Mouse (Mus musculus): ENCODE results near the gene Fads6.

The Fads6 gene

DNA sequence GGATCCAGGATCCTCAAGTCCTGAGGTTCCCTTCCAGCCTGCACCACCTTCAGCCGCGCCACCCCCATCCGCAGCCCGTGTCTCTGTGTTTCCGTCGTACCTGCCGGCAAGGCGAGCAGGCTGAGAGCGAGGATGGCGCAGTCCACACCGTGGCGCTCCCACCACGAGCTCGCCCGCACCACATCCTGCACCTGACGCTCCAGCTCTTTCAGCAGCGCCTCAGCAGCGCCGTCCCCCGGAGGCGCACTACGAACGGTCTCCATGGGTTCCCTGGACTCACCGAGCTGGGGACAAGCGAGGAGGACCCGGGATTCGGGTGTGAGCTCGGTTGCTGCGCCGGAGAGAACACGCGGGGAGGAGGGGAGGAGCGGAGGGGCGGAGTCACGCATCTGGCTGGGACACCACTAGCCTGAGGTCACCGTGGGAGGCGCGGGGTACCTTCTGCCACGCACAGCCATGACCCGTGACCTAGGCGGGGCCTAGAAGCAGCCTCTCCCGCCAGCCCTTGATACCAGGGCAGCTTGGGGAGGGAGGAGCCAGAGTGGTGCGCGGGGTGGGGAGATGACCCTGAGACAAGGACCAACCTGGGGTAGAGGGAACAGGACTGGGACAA, at the start of gene Fads6:
Fads6 (minus strand) TSS at position 450 of the 613 bp plus-strand sequence.
- peak; percentile 72 for DNase-seq

GRCm38 (mm10) chr11:115345515-115345914, 48.1 kb upstream of the Fads6 start:
- DNase-seq = no peak

GRCm38 (mm10) chr11:115344967-115345366, 47.5 kb upstream of the Fads6 start:
- DNase-seq = no peak

GRCm38 (mm10) chr11:115341866-115342265, 44.4 kb upstream of the Fads6 start:
- DNase-seq = no peak

- no peak for DNase-seq
These were observed 43.8 kb upstream of the Fads6 start for GRCm38 (mm10) chr11:115341246-115341645.

DNA sequence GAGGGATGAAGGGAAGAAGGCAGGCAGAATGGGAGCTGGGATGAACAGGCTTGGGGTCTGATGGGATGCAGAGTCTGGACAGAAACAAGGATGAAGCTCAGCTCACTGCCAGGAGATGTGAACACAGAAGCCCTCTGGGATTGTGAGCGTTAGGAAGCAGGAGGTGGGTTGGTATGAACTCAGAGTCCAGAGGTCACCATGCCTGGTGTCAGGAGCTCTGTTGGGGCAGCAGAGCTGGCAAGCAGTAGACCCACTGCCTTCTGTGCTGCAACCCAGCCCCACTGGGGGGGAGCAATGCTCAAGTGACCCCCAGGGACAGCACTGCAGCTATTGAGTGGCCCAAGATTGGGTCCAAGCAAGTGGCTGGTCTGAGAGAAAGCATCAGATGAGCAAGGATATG, 40.4 kb upstream of the Fads6 start:
- DNase-seq = no peak

- DNase-seq = no peak
These were observed 39.9 kb upstream of the Fads6 start for GRCm38 (mm10) chr11:115337350-115337749.

GRCm38 (mm10) chr11:115336115-115336514, 38.7 kb upstream of the Fads6 start:
- DNase-seq = peak; percentile 48

DNA sequence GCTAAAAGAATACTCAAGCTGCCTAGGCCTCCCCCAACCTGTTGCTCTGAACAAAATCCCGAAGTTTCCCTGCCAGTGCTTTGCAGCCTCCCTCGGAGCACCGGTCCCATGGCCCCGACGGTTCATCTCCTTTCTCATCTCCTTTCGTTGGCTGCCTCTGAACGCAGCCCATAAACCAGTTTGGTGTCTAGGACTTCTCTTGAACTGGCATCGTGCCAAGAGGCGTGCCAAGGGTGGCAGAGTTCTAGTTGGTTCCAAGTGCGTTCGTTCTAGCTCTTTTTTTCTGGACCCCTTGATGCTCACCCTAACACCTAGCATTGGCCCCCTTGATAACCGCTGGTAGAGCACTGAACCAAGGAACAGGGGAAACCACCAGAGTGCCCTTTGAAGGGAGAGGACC, 37.8 kb upstream of the Fads6 start:
- peak; percentile 39 for DNase-seq

- DNase-seq = no peak
These were observed 37.1 kb upstream of the Fads6 start, which contains the start of gene Otop3 for GRCm38 (mm10) chr11:115334531-115334930. Otop3 (plus strand) TSS chr11:115334731.

DNA sequence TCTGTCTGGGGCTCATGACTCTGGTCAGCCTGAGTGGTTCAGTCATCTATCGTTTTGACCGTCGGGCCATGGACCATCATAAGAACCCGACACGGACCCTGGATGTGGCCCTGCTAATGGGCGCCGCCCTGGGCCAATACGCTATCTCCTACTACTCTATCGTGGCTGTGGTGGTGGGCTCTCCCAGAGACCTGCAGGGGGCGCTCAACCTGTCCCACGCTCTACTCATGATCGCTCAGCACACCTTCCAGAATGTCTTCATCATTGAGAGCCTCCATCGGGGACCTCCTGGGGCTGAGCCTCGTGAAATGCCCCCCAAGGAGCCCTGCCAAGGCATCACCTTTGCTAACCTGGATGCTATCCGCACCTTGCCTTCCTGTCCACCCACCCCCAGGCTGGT, 31.9 kb upstream of the Fads6 start:
- DNase-seq = no peak

GRCm38 (mm10) chr11:115326730-115327129, 29.3 kb upstream of the Fads6 start:
- no peak for DNase-seq

- no peak for DNase-seq
These were observed 25.9 kb upstream of the Fads6 start for GRCm38 (mm10) chr11:115323354-115323753.

- DNase-seq = peak; percentile 75
These were observed 24.6 kb upstream of the Fads6 start, which contains the start of gene Ush1g for GRCm38 (mm10) chr11:115321906-115322693. Ush1g (minus strand) TSS chr11:115322041.

DNA sequence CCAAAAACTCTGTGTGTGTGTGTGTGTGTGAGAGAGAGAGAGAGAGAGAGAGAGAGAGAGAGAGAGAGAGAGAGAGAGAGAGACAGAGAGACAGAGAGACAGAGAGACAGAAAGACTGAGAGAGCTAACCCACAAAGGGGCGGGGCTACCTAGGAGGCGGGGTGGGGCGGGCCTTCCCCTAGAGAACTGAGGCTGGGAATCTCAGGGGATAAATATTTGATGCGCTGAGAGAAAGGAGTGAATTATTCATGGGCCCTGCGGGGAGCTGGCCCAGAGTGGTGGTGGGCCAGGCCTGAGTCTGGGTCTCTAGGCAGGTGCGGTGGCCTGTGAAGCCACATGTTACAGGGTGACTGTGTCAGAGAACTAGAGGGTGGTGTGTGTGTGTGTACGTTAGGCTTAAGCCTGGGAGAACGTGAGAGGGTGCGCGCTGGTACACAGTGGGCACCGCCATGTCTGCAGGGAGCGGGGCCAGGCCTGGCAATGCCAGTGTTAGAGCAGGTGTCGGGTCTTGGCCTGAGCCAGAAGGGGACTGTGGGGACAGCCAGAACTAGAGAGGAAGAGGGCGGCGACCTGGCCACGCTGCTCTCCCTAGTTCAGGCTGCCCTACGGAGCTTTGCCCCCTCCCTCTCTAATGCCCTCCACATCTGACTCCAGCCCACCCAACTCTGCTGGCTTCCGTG, 22.4 kb upstream of the Fads6 start:
- DNase-seq = no peak

DNA sequence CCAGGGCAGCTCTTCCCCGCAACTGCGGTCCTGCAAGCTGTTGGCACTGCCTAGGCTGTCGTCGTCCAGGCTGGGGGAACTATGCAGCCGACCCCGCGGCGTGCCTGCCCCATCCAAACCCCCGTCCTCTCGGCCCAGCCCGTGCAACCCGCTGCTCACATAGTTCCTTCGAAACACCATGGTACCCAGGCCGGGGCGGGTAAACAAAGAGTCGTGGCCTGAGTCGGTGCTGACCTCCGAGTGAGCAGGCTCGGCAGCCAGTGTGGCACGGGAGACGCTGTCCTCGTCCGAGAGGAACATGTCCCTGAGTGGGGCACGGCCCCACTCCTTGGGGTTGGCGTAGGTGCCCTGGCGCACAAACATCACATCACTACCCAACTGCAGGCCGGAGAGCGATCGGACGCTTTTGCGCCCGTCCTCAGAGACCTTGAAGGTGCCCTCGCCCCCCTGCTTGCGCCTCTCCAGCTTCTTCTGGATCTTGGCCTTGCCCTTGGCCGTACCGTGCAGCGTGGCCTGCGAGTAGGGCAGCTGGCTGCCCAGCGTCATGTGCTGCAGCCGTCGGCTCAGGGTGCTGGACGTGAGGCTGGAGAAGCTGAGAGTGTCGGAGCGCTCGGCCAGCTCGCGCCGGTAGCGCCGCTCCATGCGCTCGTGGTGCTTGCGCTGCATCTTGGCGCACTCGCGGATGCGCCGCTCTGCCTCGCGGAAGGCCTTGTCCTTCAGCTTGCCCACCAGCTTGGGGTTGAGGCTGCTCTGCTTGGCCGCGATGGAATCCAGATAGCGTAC, 21.0 kb upstream of the Fads6 start:
- DNase-seq = no peak

DNA sequence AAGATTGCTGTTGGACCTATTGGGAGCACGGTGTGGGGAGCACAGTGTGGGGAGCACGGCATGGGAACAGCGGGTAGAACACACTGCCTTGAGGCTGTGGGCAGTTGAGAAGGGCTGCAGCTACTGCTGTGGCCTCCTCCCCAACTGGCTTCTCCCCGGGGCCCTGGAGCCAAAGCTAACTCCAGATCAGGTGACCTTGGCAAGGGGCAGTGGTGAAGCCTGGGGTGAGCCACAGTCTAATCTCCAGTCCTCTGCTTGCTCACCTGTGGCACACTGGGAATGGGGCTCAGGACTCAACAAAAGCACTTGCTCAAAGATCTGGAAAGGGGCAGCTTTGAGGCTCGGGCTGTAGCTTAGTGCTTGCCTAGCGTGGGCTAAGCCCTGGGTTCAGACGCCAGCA, 19.7 kb upstream of the Fads6 start:
- no peak for DNase-seq

DNA sequence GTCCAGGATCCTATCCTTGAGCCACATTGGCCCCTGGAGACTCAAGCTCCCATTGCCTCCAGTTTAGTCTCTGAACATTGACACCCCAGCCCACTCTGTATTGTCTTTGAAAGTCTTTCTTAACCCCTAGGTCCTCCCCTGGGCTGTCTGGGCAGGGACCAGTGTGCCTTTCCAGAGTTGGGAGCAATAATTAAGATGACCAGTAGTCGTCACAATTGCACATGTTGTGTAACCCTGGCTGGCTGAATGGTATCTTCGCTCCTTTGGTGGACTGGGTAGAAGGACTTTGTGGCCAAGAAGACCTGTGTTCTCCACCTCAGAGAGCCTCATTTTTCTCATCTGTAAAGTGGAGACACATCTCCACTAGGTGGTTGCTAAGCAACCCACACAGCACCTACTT, 16.8 kb upstream of the Fads6 start:
- DNase-seq = no peak

GRCm38 (mm10) chr11:115308781-115309180, 11.3 kb upstream of the Fads6 start:
- DNase-seq = no peak

DNA sequence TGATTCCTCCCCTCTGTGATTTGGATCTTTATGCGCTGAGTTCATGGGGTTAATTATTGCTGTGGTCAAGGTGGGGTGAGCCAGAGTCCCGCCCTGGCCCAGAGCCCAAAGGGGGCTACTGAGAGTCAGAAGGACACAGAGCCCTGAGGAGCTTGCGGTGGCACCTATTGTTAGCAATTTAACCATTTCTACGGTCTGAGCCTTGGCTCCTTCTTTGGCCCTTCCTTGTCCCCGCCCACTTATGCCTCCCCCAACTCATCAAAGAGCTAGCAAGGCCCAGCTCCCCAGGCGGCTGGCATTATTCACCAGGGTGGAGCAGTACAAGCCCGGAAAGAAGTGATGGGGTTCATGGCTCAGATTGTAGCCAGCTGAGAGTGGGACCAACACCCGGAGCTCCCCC, 9.4 kb upstream of the Fads6 start, which contains the start of gene Otop2:
Otop2 (plus strand) TSS at position 301 of the 400 bp plus-strand sequence.
- DNase-seq = no peak

DNA sequence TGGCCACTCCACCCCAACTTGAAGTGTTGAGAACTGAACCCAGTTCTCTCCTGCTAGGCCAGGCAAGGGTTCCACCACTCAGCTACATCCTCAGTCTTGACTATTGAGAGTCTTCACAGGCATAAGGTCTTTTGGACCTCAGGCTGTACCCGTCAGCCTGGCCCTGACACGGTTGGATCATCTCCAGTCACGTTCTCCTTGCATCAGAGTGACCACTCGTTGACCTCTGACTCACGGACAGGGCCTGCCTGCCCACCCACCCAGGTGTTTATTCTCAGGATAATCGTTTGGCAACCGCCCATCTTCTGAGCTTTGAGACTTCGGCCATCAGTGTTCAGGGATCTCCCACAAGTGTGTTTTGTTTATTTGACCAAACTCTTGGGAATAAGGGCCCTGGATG, 5.7 kb upstream of the Fads6 start:
- no peak for DNase-seq

- no peak for DNase-seq
These were observed 3.9 kb upstream of the Fads6 start for GRCm38 (mm10) chr11:115301351-115301750.

DNA sequence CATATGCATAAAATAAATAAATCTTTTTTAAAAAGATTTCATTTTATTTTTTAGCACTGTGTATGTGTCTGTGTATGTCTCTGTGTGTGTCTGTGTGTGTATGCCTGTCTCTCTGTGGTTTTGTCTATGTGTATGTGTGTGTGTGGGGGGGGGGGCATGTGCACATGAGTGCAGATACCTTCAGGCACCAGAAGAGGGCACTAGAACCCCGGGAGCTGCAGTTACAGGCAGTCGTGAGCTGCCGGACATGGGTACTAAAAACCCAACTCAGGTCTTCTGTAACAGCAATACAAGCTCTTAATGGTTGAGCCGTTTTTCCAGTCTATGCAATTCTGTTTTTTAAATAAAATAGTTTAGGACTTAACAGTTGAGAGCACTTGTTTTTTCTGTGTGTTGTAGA, 3.3 kb upstream of the Fads6 start:
- no peak for DNase-seq

Data from kidney, postnatal 10 days (tissue).